Mouse (Mus musculus) intestine, embryonic 14.5 days (tissue): Measurements from ENCODE around the gene Cplx1. TPM values are rescaled to one million over a fixed set of nuclear protein-coding genes. Genes with fewer than 3 reads are reported as not detected.

Experiments
- ATAC-seq: fragments of 200-750 bp; cut with Nextera tagmentation; replicated peaks from 2 replicates; pipeline ENCODE4 v1.8.0; 2017; ENCODE audit warnings: low read depth, moderate number of reproducible peaks, moderate TSS enrichment, moderate library complexity; ENCODE audit not compliant: low FRiP score, low TSS enrichment
- DNase-seq: peaks from one replicate; pipeline ENCODE4 v3.0.0-alpha.2; 2018; ENCODE audit warnings: low spot score
- H3K27ac ChIP-seq: fragments of 300-500 bp; sonication (generic); 2 replicates; pipeline ENCODE4 v1.5.1; 2014; ENCODE audit warnings: low read depth, mild to moderate bottlenecking, control low read depth
- H3K27me3 ChIP-seq: fragments of 300-500 bp; sonication (generic); replicated peaks from 2 replicates; pipeline ENCODE4 v1.6.1; 2014; ENCODE audit warnings: low read length, control low read depth; ENCODE audit not compliant: control insufficient read depth, insufficient read depth
- H3K36me3 ChIP-seq: fragments of 300-500 bp; sonication (generic); 2 replicates; pipeline ENCODE4 v1.6.1; 2014; ENCODE audit warnings: low read length, control low read depth; ENCODE audit not compliant: control insufficient read depth, insufficient read depth
- H3K4me1 ChIP-seq: fragments of 300-500 bp; sonication (generic); replicated peaks from 2 replicates; pipeline ENCODE4 v1.6.1; 2014; ENCODE audit warnings: low read length, control low read depth, mixed read lengths; ENCODE audit not compliant: control insufficient read depth, insufficient read depth
- H3K4me2 ChIP-seq: fragments of 300-500 bp; sonication (generic); 2 replicates; pipeline ENCODE4 v1.6.1; 2014; ENCODE audit warnings: low read length
- H3K4me3 ChIP-seq: fragments of 300-500 bp; sonication (generic); 2 replicates; pipeline ENCODE4 v1.5.1; 2014; ENCODE audit warnings: low read depth, low read length, control low read depth, mixed read lengths
- H3K9ac ChIP-seq: fragments of 300-500 bp; sonication (generic); 2 replicates; pipeline ENCODE4 v1.6.1; 2014; ENCODE audit warnings: mild to moderate bottlenecking, low read length
- H3K9me3 ChIP-seq: fragments of 300-500 bp; sonication (generic); 2 replicates; pipeline ENCODE4 v1.6.1; 2016; ENCODE audit warnings: low read length, control low read depth; ENCODE audit not compliant: control insufficient read depth
- WGBS: fragments of 180-500 bp; shearing (Covaris S2); extraction: QIAGEN DNeasy Blood & Tissue Kit; methylation state at CpG from one replicate; pipeline ENCODE4 v1.1.7; 2014; 5-methylcytosine and 5-hydroxymethylcytosine counted together
- polyA plus RNA-seq: library from polyadenylated mRNA; unstranded; fragments of >200 nt; fragmentation: Nextera tagmentation; extraction: Ambion mirVana; gene quantifications from 2 replicates; pipeline ENCODE4 v1.2.1, GENCODE M21; 2014

The Cplx1 gene
- polyA plus RNA-seq, 1 experiment from 2014 or later = 3.1 TPM

DNA sequence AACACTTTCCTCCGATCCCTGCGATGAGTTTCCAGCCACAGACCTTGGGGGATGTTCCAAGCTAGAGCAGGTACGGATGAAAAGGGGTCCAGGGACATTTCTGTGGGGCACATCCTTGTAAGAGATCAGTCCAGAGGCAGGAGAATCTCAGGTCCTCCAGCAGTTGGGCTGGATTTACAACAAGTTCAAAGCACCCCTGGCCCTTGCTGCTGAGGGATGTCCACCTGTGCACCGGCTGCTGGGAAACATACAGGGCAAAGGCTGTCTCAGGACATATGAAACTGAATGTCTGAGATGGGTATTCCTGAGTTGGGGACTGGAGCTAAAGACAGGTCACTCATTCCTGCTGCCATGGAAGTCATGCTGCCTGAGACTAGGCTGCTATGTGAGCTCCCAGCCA is 7.2 kb upstream of the Cplx1 start:
- ATAC-seq = no peak
- H3K9me3 ChIP-seq = no peaks in the 10 kb centered on the region
- 69% methylated on average over 4 of the region's 4 CpGs for WGBS
- H3K4me2 ChIP-seq = no peak overlapping the region
- H3K27me3 ChIP-seq = peaks cover 5% of the 10 kb centered on the region
- H3K36me3 ChIP-seq = no peaks in the 10 kb centered on the region
- no peak overlapping the region for H3K9ac ChIP-seq
- H3K4me3 ChIP-seq = no peak overlapping the region
- no peak overlapping the region for H3K27ac ChIP-seq
- no peaks in the 10 kb centered on the region for H3K4me1 ChIP-seq
- no peak for DNase-seq

DNA sequence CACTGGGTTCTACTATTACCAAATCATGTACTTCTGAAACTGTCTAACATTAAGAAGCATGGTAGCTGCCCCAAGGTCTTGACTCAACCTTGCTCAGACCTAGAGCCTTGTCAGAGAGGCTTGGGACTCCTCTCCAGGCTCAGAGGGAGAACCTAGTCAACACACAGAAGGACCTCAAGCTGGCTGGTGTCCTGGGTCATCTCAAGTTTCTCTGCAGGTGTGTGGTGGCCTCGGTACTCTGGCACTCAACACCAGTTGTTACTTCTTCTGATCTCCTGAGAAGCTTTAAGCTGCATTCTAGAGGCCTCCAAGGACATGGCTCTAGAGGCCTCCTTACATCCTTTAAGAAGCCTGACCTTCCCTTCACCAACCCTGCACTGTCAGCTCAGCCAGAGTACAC is 4.2 kb upstream of the Cplx1 start:
- Histone ChIP-seq H3K4me1 (no peaks in the 10 kb centered on the region), H3K36me3 (no peaks in the 10 kb centered on the region), H3K27me3 (peaks cover 35% of the 10 kb centered on the region), H3K4me3 (no peak overlapping the region), H3K9ac (no peak overlapping the region), H3K9me3 (no peaks in the 10 kb centered on the region), H3K4me2 (no peak overlapping the region), H3K27ac (no peak overlapping the region)
- DNase-seq (no peak), ATAC-seq (no peak)
- 73% methylated on average over 1 of the region's 1 CpGs for WGBS

- Histone ChIP-seq H3K27ac (no peak overlapping the region), H3K27me3 (peaks cover 44% of the 10 kb centered on the region), H3K36me3 (no peaks in the 10 kb centered on the region), H3K9me3 (no peaks in the 10 kb centered on the region), H3K4me2 (peak overlapping the region; percentile 47), H3K4me1 (no peaks in the 10 kb centered on the region), H3K9ac (no peak overlapping the region), H3K4me3 (peak overlapping the region; percentile 3)
- WGBS = under 1% methylated on average over 16 of the region's 16 CpGs
- ATAC-seq (no peak), DNase-seq (no peak)
Measured at GRCm38 (mm10) chr5:108550207-108550594, 377 bp upstream of the Cplx1 start.

DNA sequence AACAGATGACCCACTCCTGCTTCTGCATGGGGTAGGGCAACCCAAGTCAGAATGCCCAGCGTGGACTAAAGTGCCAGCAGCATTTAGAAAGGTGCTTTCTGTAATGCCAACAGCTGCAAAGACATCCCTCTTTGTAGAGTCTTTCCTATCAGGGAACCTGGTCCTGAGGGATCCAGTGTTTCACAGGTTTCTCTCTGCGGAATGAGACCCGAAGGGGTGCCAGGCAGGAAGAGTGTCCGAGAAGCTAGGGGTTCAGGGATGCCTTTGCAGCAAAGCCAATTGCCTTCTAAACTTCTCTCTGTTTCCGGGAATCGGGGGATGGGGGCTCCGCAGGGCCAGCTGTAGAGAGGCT is 711 bp downstream of the Cplx1 start:
- ATAC-seq (no peak), DNase-seq (no peak)

GRCm38 (mm10) chr5:108547636-108548035 is 2.2 kb downstream of the Cplx1 start:
- Histone ChIP-seq H3K27ac (no peak overlapping the region), H3K9me3 (no peaks in the 10 kb centered on the region), H3K4me1 (no peaks in the 10 kb centered on the region), H3K9ac (no peak overlapping the region), H3K36me3 (no peaks in the 10 kb centered on the region), H3K27me3 (peaks cover 44% of the 10 kb centered on the region), H3K4me3 (no peak overlapping the region), H3K4me2 (no peak overlapping the region)
- no peak for ATAC-seq
- WGBS = 87% methylated on average over 5 of the region's 5 CpGs
- DNase-seq = no peak

More for the DNA sequence above, 711 bp downstream of the Cplx1 start:
- Histone ChIP-seq H3K4me2 (peak overlapping the region; percentile 47), H3K27me3 (peaks cover 44% of the 10 kb centered on the region), H3K27ac (no peak overlapping the region), H3K36me3 (no peaks in the 10 kb centered on the region), H3K9me3 (no peaks in the 10 kb centered on the region), H3K4me3 (no peak overlapping the region), H3K4me1 (no peaks in the 10 kb centered on the region), H3K9ac (no peak overlapping the region)
- 14% methylated on average over 7 of the region's 7 CpGs for WGBS

- no peaks in the 10 kb centered on the region for H3K9me3 ChIP-seq
- no peak overlapping the region for H3K9ac ChIP-seq
- no peak overlapping the region for H3K4me2 ChIP-seq
- H3K4me1 ChIP-seq = no peaks in the 10 kb centered on the region
- no peak overlapping the region for H3K4me3 ChIP-seq
- 58% methylated on average over 7 of the region's 7 CpGs for WGBS
- H3K36me3 ChIP-seq = no peaks in the 10 kb centered on the region
- ATAC-seq (no peak), DNase-seq (no peak)
- 0 out of 2 replicates have a peak, but pooled peaks cover 7% of the 10 kb centered on the region for H3K27me3 ChIP-seq
- H3K27ac ChIP-seq = no peak overlapping the region
Measured at GRCm38 (mm10) chr5:108543516-108544291, 6.1 kb downstream of the Cplx1 start.

- no peaks in the 10 kb centered on the region for H3K27me3 ChIP-seq
- H3K9ac ChIP-seq = no peak overlapping the region
- no peak overlapping the region for H3K4me2 ChIP-seq
- 93% methylated on average over 2 of the region's 2 CpGs for WGBS
- H3K27ac ChIP-seq = no peak overlapping the region
- H3K9me3 ChIP-seq = peaks cover 9% of the 10 kb centered on the region; the same call in 1 of the 2 replicates
- DNase-seq = no peak
- H3K4me1 ChIP-seq = no peaks in the 10 kb centered on the region
- no peak for ATAC-seq
- no peaks in the 10 kb centered on the region for H3K36me3 ChIP-seq
- no peak overlapping the region for H3K4me3 ChIP-seq
Measured at GRCm38 (mm10) chr5:108534188-108534587, 15.6 kb downstream of the Cplx1 start.

- H3K36me3 ChIP-seq = no peaks in the 10 kb centered on the region
- no peak overlapping the region for H3K4me2 ChIP-seq
- no peak overlapping the region for H3K9ac ChIP-seq
- H3K4me3 ChIP-seq = no peak overlapping the region
- DNase-seq (no peak), ATAC-seq (no peak)
- no peaks in the 10 kb centered on the region for H3K27me3 ChIP-seq
- no peaks in the 10 kb centered on the region for H3K9me3 ChIP-seq
- H3K4me1 ChIP-seq = no peaks in the 10 kb centered on the region
- 88% methylated on average over 3 of the region's 3 CpGs for whole genome bisulfite sequencing
- no peak overlapping the region for H3K27ac ChIP-seq
Measured at GRCm38 (mm10) chr5:108522597-108522996, 27.2 kb downstream of the Cplx1 start.

DNA sequence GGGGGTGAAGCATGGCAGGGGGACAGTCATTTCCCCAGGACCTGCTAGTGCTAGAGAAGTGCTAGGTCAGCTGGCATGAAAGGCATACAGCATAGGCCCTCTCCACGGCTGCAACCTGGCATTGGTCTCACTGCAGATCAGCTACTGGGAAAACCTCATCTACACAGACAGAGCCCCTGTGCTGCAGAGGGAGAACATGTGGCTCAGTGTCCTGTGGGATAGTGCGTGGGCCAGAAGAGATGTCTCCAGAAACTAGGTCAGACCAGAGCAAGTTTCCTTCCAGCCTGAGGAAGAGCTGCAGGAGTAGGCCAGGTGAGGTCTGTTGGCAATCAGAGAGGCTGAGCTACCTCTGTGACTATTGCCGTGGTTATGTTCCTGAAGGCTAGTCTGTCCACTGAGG is 27.9 kb downstream of the Cplx1 start:
- 80% methylated on average over 3 of the region's 3 CpGs for WGBS
- Histone ChIP-seq H3K4me2 (no peak overlapping the region), H3K27ac (no peak overlapping the region), H3K9ac (no peak overlapping the region), H3K27me3 (no peaks in the 10 kb centered on the region), H3K9me3 (no peaks in the 10 kb centered on the region), H3K36me3 (no peaks in the 10 kb centered on the region), H3K4me1 (no peaks in the 10 kb centered on the region), H3K4me3 (no peak overlapping the region)
- ATAC-seq (no peak), DNase-seq (no peak)
